Mouse (Mus musculus): ENCODE results near the gene Olfr598. TPM values are rescaled to one million over a fixed set of nuclear protein-coding genes. Genes with fewer than 3 reads are reported as not detected.
"Not testable (repeated sequence)": the region's sequence is repeated elsewhere in the genome, so short reads cannot be mapped to it uniquely, and the experiment has no call there.

Gene Olfr598
- not detected in 2 replicates for polyA plus RNA-seq (2015; fragmentation: Nextera tagmentation; extraction: Ambion mirVana)

DNA sequence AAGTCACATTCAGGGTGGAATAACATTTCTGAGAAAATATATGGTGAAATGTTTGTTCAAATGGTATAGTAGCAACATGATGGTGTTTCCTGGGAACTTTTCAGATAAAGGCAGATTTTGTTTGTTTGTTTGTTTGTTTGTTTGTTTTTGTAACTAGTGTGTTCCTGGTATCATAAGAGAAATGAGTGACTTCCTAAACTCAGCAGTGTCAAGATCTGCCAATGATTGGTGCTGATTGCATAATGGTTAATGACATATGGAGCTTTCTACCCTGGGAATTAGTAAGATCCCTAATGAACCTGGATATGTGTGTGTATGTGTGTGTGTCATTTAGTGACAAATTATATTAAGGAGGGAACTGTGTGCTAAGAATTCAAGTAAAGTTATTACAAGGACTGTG, at the start of gene Olfr598:
Gene Olfr598 (plus strand): TSS at position 301 of the 400 bp plus-strand sequence.
- no peak for DNase-seq (ENCODE audit: low spot score)

DNA sequence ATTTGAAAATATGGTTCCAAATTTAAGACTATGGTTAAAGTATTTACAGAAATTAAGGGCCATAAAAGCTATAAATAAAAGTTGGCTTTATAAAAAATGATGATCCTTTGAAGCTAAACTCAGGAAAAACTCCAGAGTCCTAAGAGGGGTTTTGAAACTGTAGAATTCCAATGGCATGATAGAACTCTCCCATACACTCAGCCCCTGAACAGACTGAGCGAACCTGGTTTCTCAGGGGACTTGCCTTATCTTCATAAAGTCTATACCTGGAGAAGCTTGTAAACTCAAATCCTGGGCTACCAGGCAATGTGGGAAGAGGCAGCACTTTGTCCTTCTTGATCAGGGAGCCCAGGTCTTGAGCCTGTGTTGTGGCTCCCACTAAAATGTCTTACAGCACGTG, 18.0 kb upstream of the Olfr598 start, which contains the start of gene Olfr596:
Gene Olfr596 (plus strand): TSS at position 301 of the 400 bp plus-strand sequence.
- DNase-seq (ENCODE audit: low spot score) = not testable (repeated sequence)

- DNase-seq (ENCODE audit: low spot score) = not testable (repeated sequence)
Measured at GRCm38 (mm10) chr7:103316015-103316414, 7.4 kb upstream of the Olfr598 start, which contains the start of gene Olfr597. Olfr597 (plus strand) TSS chr7:103316315.

DNA sequence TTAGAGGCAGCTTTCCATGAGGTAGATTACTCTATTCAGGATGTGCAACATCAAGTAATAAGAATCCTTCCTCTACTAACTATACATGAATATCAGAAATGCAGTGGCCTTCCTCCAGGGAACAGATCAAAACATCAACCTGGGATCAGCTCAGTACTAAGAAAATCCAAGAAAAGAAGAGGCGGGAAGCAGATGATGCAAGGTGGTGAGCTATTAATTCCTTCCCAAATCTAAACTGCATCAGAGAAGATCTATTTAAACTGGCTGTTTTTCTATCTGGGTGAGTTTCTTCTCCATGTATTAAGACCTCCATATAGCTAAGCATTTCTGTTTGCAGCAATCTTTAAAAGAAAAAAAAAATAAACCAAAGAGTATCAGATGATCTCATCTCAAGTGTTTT, 12.2 kb downstream of the Olfr598 start, which contains the start of gene Olfr599:
Gene Olfr599 (plus strand): TSS at position 301 of the 400 bp plus-strand sequence.
- DNase-seq (ENCODE audit: low spot score) = no peak

GRCm38 (mm10) chr7:103349569-103349968, 26.2 kb downstream of the Olfr598 start, which contains the start of gene Olfr600:
Olfr600 (minus strand) TSS chr7:103349669.
- DNase-seq (ENCODE audit: low spot score) = no peak

DNA sequence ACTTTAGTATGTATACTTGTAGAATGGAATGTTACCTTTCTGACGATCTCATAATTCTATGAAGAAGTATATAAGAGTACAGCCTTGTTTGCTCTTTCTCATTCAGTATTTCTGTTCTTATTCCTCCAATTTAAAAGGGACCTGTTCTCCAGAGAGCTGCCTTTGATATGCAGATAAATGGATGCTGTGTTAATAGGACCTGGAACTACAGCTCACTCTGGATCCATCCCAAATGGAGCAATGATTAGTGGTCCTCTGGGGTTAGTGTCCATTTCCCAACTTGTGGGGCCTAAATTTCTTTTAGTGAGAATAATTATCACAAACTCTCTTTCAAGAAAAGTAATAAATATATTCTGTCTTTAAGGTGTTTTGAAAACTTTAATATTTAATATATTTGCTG, 39.2 kb downstream of the Olfr598 start, which contains the start of gene Olfr601:
Gene Olfr601 (minus strand): TSS at position 101 of the 400 bp plus-strand sequence.
- no peak for DNase-seq (ENCODE audit: low spot score)

Other genes with a start within 250 kb of the Olfr598 start
- gene Olfr584, start 241.7 kb upstream of the Olfr598 start, polyA plus RNA-seq (2015; fragmentation: Nextera tagmentation; extraction: Ambion mirVana) = not detected in 2 replicates
- gene Olfr585, start 225.8 kb upstream of the Olfr598 start, polyA plus RNA-seq (2015; fragmentation: Nextera tagmentation; extraction: Ambion mirVana) = not detected in 2 replicates
- gene Olfr586, start 197.9 kb upstream of the Olfr598 start, polyA plus RNA-seq (2015; fragmentation: Nextera tagmentation; extraction: Ambion mirVana) = not detected in 2 replicates
- gene Olfr588-ps1, start 182.7 kb upstream of the Olfr598 start, polyA plus RNA-seq (2015; fragmentation: Nextera tagmentation; extraction: Ambion mirVana) = not detected in 2 replicates
- gene Olfr589, start 167.2 kb upstream of the Olfr598 start, polyA plus RNA-seq (2015; fragmentation: Nextera tagmentation; extraction: Ambion mirVana) = not detected in 2 replicates
- not detected in 2 replicates for gene Olfr591, start 145.2 kb upstream of the Olfr598 start, polyA plus RNA-seq (2015; fragmentation: Nextera tagmentation; extraction: Ambion mirVana)
- not detected in 2 replicates for gene Olfr592, start 138.8 kb upstream of the Olfr598 start, polyA plus RNA-seq (2015; fragmentation: Nextera tagmentation; extraction: Ambion mirVana)
- gene Olfr593, start 111.7 kb upstream of the Olfr598 start, polyA plus RNA-seq (2015; fragmentation: Nextera tagmentation; extraction: Ambion mirVana) = not detected in 2 replicates
- not detected in 2 replicates for gene Olfr594, start 106.6 kb upstream of the Olfr598 start, polyA plus RNA-seq (2015; fragmentation: Nextera tagmentation; extraction: Ambion mirVana)
- gene Usp17ld, start 71.1 kb upstream of the Olfr598 start, polyA plus RNA-seq (2015; fragmentation: Nextera tagmentation; extraction: Ambion mirVana) = not detected in 2 replicates
- gene Olfr596, start 17.9 kb upstream of the Olfr598 start, polyA plus RNA-seq (2015; fragmentation: Nextera tagmentation; extraction: Ambion mirVana) = not detected in 2 replicates
- not detected in 2 replicates for gene Olfr597, start 7.3 kb upstream of the Olfr598 start, polyA plus RNA-seq (2015; fragmentation: Nextera tagmentation; extraction: Ambion mirVana)
- gene Olfr599, start 12.3 kb downstream of the Olfr598 start, polyA plus RNA-seq (2015; fragmentation: Nextera tagmentation; extraction: Ambion mirVana) = not detected in 2 replicates
- not detected in 2 replicates for gene Olfr600, start 26.1 kb downstream of the Olfr598 start, polyA plus RNA-seq (2015; fragmentation: Nextera tagmentation; extraction: Ambion mirVana)
- not detected in 2 replicates for gene Olfr601, start 39.1 kb downstream of the Olfr598 start, polyA plus RNA-seq (2015; fragmentation: Nextera tagmentation; extraction: Ambion mirVana)
- gene Olfr603, start 62.6 kb downstream of the Olfr598 start, polyA plus RNA-seq (2015; fragmentation: Nextera tagmentation; extraction: Ambion mirVana) = not detected in 2 replicates
- gene Usp17lc, start 91.5 kb downstream of the Olfr598 start, polyA plus RNA-seq (2015; fragmentation: Nextera tagmentation; extraction: Ambion mirVana) = not detected in 2 replicates
- gene Olfr605, start 121.9 kb downstream of the Olfr598 start, polyA plus RNA-seq (2015; fragmentation: Nextera tagmentation; extraction: Ambion mirVana) = not detected in 2 replicates
- not detected in 2 replicates for gene Olfr606, start 125.5 kb downstream of the Olfr598 start, polyA plus RNA-seq (2015; fragmentation: Nextera tagmentation; extraction: Ambion mirVana)
- gene Olfr607, start 140.6 kb downstream of the Olfr598 start, polyA plus RNA-seq (2015; fragmentation: Nextera tagmentation; extraction: Ambion mirVana) = not detected in 2 replicates
- gene Olfr608, start 146.3 kb downstream of the Olfr598 start, polyA plus RNA-seq (2015; fragmentation: Nextera tagmentation; extraction: Ambion mirVana) = not detected in 2 replicates
- gene Olfr609, start 174.5 kb downstream of the Olfr598 start, polyA plus RNA-seq (2015; fragmentation: Nextera tagmentation; extraction: Ambion mirVana) = not detected in 2 replicates
- not detected in 2 replicates for gene Olfr610, start 188.6 kb downstream of the Olfr598 start, polyA plus RNA-seq (2015; fragmentation: Nextera tagmentation; extraction: Ambion mirVana)
- not detected in 2 replicates for gene Olfr611, start 197.3 kb downstream of the Olfr598 start, polyA plus RNA-seq (2015; fragmentation: Nextera tagmentation; extraction: Ambion mirVana)
- gene Olfr612, start 219.1 kb downstream of the Olfr598 start, polyA plus RNA-seq (2015; fragmentation: Nextera tagmentation; extraction: Ambion mirVana) = not detected in 2 replicates
- not detected in 2 replicates for gene Olfr613, start 224.5 kb downstream of the Olfr598 start, polyA plus RNA-seq (2015; fragmentation: Nextera tagmentation; extraction: Ambion mirVana)
- gene Olfr615, start 232.5 kb downstream of the Olfr598 start, polyA plus RNA-seq (2015; fragmentation: Nextera tagmentation; extraction: Ambion mirVana) = not detected in 2 replicates
- gene Olfr616, start 245.6 kb downstream of the Olfr598 start, polyA plus RNA-seq (2015; fragmentation: Nextera tagmentation; extraction: Ambion mirVana) = not detected in 2 replicates
- gene Olfr617, start 249.5 kb downstream of the Olfr598 start, polyA plus RNA-seq (2015; fragmentation: Nextera tagmentation; extraction: Ambion mirVana) = not detected in 2 replicates